Mouse (Mus musculus): ENCODE measurements around the gene Dimt1. TPM values are rescaled to one million over a fixed set of nuclear protein-coding genes. Genes with fewer than 3 reads are reported as not detected.
"Not testable (repeated sequence)": the region's sequence is repeated elsewhere in the genome, so short reads cannot be mapped to it uniquely, and the experiment has no call there.

Gene Dimt1
- polyA plus RNA-seq, 1 experiment from 2014 or later: 14.6 TPM

DNA sequence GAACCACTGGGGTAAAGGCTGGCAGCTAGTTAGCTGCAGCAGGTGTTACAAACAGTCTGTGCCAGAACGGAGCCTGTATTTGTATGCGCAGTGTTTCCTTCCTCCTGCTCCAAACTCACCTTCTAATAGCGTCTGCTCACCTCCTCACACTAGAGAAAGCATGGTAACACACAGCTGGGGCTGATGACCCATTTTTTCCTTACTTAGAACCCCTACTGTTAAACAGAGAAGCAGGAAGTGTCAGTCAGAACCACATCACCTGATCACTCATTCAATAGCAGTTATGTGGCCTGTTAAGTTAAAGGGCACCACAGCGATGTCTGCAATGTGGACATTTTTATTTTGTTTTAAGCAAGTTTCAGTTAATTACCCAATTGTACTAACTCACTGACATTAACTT, 10.6 kb downstream of the Dimt1 start:
- Histone ChIP-seq H3K4me2 (replicated peaks; ENCODE audit: low read depth, low read length) (no peak overlapping the region), H3K9me3 (ENCODE audit: low read length) (no peaks in the 10 kb centered on the region), H3K9ac (replicated peaks; ENCODE audit: low read depth) (no peak overlapping the region), H3K27ac (ENCODE audit: low read length) (no peak overlapping the region), H3K4me1 (ENCODE audit: insufficient read depth, low read depth, low read length) (no peaks in the 10 kb centered on the region), H3K27me3 (replicated peaks; ENCODE audit: insufficient read depth, low read length) (no peaks in the 10 kb centered on the region), H3K4me3 (ENCODE audit: low read depth, low read length) (no peak overlapping the region), H3K36me3 (ENCODE audit: insufficient read depth, low read length) (peaks cover 27% of the 10 kb centered on the region)
- WGBS: 79% methylated on average over 4 of the region's 4 CpGs
- ATAC-seq: no peak
- DNase-seq (ENCODE audit: low spot score): no peak
- no peak for TF ChIP-seq EP300 (IDR thresholded peaks at IDR 0.05)
- no peak for TF ChIP-seq CTCF (IDR thresholded peaks at IDR 0.05)

DNA sequence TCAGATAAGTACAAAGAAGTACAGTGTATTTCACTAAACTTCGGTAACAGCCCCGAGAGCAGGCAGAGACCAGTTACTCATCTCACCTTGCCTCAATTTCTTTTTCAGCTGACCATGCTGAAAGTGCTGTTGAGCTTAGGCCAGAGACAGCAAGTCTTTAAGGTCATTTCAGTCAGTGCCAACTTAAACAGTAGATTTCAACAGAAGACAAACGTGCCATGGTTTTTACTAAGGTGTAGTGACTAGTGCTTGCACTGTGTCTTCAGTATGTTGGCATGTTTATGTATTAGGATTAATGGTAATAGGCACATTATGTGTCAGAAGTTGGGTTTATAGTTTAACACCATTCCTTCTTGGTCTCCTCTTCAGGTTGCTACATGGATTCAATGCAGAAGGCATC, 11.4 kb downstream of the Dimt1 start:
- ATAC-seq (no peak), DNase-seq (ENCODE audit: low spot score) (no peak)
- no peak for TF ChIP-seq CTCF (IDR thresholded peaks at IDR 0.05)
- TF ChIP-seq EP300 (IDR thresholded peaks at IDR 0.05): no peak
- peaks cover 23% of the 10 kb centered on the region for H3K36me3 ChIP-seq (ENCODE audit: insufficient read depth, low read length)
- no peak overlapping the region for H3K9ac ChIP-seq (replicated peaks; ENCODE audit: low read depth)
- H3K27me3 ChIP-seq (replicated peaks; ENCODE audit: insufficient read depth, low read length): no peaks in the 10 kb centered on the region
- H3K4me1 ChIP-seq (ENCODE audit: insufficient read depth, low read depth, low read length): no peaks in the 10 kb centered on the region
- no peaks in the 10 kb centered on the region for H3K9me3 ChIP-seq (ENCODE audit: low read length)
- no peak overlapping the region for H3K4me3 ChIP-seq (ENCODE audit: low read depth, low read length)
- no peak overlapping the region for H3K27ac ChIP-seq (ENCODE audit: low read length)
- WGBS: 79% methylated on average over 3 of the region's 3 CpGs
- no peak overlapping the region for H3K4me2 ChIP-seq (replicated peaks; ENCODE audit: low read depth, low read length)

DNA sequence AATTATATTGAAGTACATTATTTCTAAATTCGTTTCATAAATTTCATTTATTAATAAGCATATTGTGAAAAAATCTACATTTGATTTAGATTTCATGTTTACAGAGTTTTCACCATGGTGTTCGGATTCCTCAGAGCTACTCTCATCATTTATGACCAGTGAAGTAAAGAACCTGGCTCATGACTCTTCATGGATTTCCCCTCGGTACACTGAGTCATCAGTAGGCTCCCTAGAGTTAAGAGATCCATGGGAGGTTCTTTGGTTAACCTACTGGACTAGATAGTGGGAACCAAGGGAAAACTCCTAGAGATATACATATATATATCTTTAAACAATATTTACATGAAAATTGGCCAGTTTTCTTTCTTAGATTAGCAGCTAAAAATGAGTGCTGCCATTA, 13.6 kb downstream of the Dimt1 start:
- Histone ChIP-seq H3K9me3 (ENCODE audit: low read length) (no peaks in the 10 kb centered on the region), H3K27ac (ENCODE audit: low read length) (no peak overlapping the region), H3K4me3 (ENCODE audit: low read depth, low read length) (no peak overlapping the region), H3K9ac (replicated peaks; ENCODE audit: low read depth) (no peak overlapping the region), H3K4me2 (replicated peaks; ENCODE audit: low read depth, low read length) (no peak overlapping the region), H3K36me3 (ENCODE audit: insufficient read depth, low read length) (peaks cover 22% of the 10 kb centered on the region), H3K27me3 (replicated peaks; ENCODE audit: insufficient read depth, low read length) (no peaks in the 10 kb centered on the region), H3K4me1 (ENCODE audit: insufficient read depth, low read depth, low read length) (no peaks in the 10 kb centered on the region)
- TF ChIP-seq CTCF (IDR thresholded peaks at IDR 0.05) (no peak), EP300 (IDR thresholded peaks at IDR 0.05) (no peak)
- WGBS: 90% methylated on average over 3 of the region's 3 CpGs
- DNase-seq (ENCODE audit: low spot score): no peak
- no peak for ATAC-seq

DNA sequence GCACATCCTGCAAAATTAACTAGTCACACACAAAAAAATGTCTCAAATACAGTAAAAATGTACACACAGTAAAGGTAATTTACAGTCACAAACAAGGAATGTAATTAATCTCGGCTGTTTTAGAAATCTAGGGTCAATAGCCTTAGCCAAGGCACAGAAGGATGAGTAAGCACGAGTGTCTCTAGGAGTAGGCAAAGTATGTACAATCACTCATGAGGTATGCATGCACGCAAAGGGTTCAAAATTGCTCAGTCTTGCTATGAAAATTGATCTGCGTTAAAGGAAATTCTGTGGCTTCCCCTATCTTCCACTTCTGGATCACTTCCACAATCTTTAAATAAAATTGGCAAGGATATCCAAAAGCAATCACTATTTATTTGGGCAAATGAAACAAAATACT, 14.6 kb downstream of the Dimt1 start:
- no peak for ATAC-seq
- Histone ChIP-seq H3K4me3 (ENCODE audit: low read depth, low read length) (no peak overlapping the region), H3K36me3 (ENCODE audit: insufficient read depth, low read length) (peaks cover 19% of the 10 kb centered on the region), H3K4me1 (ENCODE audit: insufficient read depth, low read depth, low read length) (no peaks in the 10 kb centered on the region), H3K9ac (replicated peaks; ENCODE audit: low read depth) (no peak overlapping the region), H3K27me3 (replicated peaks; ENCODE audit: insufficient read depth, low read length) (no peaks in the 10 kb centered on the region), H3K27ac (ENCODE audit: low read length) (no peak overlapping the region), H3K9me3 (ENCODE audit: low read length) (no peaks in the 10 kb centered on the region), H3K4me2 (replicated peaks; ENCODE audit: low read depth, low read length) (no peak overlapping the region)
- 91% methylated on average over 4 of the region's 4 CpGs for WGBS
- TF ChIP-seq EP300 (IDR thresholded peaks at IDR 0.05): no peak
- no peak for TF ChIP-seq CTCF (IDR thresholded peaks at IDR 0.05)
- DNase-seq (ENCODE audit: low spot score): no peak

DNA sequence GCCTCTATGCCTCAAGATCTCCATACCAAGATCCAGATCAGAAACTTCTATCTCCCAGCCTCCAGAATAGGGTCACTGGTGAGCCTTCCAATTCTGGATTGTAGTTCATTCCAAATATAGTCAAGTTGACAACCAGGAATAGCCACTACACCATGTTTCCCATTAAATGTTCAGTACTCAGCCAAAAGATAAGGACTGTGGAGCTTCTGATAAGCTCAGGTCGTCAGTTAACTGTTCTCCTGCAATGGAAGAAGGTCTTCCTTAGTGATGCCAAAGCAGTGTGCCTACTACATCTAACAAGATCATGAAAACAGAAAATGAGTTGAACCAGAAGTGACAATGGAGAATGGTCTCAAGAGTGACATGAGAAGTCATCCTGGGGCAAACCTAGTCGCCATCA, 50.0 kb downstream of the Dimt1 start:
- Histone ChIP-seq H3K27me3 (replicated peaks; ENCODE audit: insufficient read depth, low read length) (no peaks in the 10 kb centered on the region), H3K4me2 (replicated peaks; ENCODE audit: low read depth, low read length) (no peak overlapping the region), H3K4me1 (ENCODE audit: insufficient read depth, low read depth, low read length) (no peaks in the 10 kb centered on the region), H3K9me3 (ENCODE audit: low read length) (no peaks in the 10 kb centered on the region), H3K9ac (replicated peaks; ENCODE audit: low read depth) (no peak overlapping the region), H3K4me3 (ENCODE audit: low read depth, low read length) (no peak overlapping the region), H3K36me3 (ENCODE audit: insufficient read depth, low read length) (no peaks in the 10 kb centered on the region), H3K27ac (ENCODE audit: low read length) (no peak overlapping the region)
- WGBS: 65% methylated on average over 2 of the region's 2 CpGs
- no peak for ATAC-seq
- no peak for DNase-seq (ENCODE audit: low spot score)
- TF ChIP-seq EP300 (IDR thresholded peaks at IDR 0.05) (no peak), CTCF (IDR thresholded peaks at IDR 0.05) (no peak)

DNA sequence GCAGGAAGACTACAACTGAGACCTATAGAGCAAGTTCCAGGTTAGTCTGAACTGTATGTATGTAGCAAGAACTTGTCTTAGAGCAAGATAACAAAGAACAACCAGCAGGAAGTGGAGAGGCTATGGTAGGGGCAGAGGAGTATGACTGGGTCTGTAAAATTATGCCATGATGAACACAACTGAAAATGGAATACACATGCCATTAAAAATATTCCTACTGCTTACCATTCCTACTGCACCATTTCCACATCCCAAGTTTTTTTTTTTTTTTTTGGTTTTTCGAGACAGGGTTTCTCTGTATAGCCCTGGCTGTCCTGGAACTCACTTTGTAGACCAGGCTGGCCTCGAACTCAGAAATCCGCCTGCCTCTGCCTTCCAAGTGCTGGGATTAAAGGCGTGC, 50.6 kb downstream of the Dimt1 start:
- DNase-seq (ENCODE audit: low spot score); H3K27me3 ChIP-seq (replicated peaks; ENCODE audit: insufficient read depth, low read length); H3K4me3 ChIP-seq (ENCODE audit: low read depth, low read length); ATAC-seq; H3K4me1 ChIP-seq (ENCODE audit: insufficient read depth, low read depth, low read length); H3K9ac ChIP-seq (replicated peaks; ENCODE audit: low read depth); H3K36me3 ChIP-seq (ENCODE audit: insufficient read depth, low read length); H3K27ac ChIP-seq (ENCODE audit: low read length); H3K4me2 ChIP-seq (replicated peaks; ENCODE audit: low read depth, low read length); H3K9me3 ChIP-seq (ENCODE audit: low read length): not testable (repeated sequence)
- 96% methylated on average over 3 of the region's 4 CpGs for WGBS

DNA sequence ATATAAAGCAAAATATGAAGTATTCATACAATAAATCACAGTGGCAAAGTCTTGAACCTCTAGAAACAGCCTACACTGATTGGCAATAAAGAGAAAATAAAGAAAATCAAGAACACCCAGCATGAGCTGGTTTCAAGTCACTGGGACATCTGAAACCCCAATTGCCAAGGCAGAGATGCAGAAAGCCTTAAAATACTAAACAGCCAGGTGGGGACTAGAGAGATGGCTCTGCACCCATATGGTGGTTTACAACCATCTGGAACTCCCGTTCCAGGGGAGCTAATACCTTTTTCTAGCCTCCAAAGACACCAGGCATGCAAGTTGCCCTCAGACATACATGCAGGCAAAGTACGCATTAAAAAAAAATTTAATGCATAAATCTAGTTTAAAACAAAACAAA, 51.1 kb downstream of the Dimt1 start:
- Histone ChIP-seq H3K27ac (ENCODE audit: low read length) (no peak overlapping the region), H3K27me3 (replicated peaks; ENCODE audit: insufficient read depth, low read length) (no peaks in the 10 kb centered on the region), H3K4me3 (ENCODE audit: low read depth, low read length) (no peak overlapping the region), H3K36me3 (ENCODE audit: insufficient read depth, low read length) (no peaks in the 10 kb centered on the region), H3K9ac (replicated peaks; ENCODE audit: low read depth) (no peak overlapping the region), H3K9me3 (ENCODE audit: low read length) (no peaks in the 10 kb centered on the region), H3K4me2 (replicated peaks; ENCODE audit: low read depth, low read length) (no peak overlapping the region), H3K4me1 (ENCODE audit: insufficient read depth, low read depth, low read length) (no peaks in the 10 kb centered on the region)
- WGBS: 86% methylated on average over 2 of the region's 2 CpGs
- TF ChIP-seq CTCF (IDR thresholded peaks at IDR 0.05): no peak
- no peak for TF ChIP-seq EP300 (IDR thresholded peaks at IDR 0.05)
- ATAC-seq (no peak), DNase-seq (ENCODE audit: low spot score) (no peak)
